Mouse (Mus musculus) yolk sac, embryonic 10.5 days (tissue): ENCODE measurements around the gene Ifng.
"Not testable (repeated sequence)": the region's sequence is repeated elsewhere in the genome, so short reads cannot be mapped to it uniquely, and the experiment has no call there.

ENCODE experiments used
- DNase-seq: peaks from one replicate; pipeline ENCODE4 v3.0.0-alpha.2; 2017; ENCODE audit warnings: low spot score

Ifng gene

DNA sequence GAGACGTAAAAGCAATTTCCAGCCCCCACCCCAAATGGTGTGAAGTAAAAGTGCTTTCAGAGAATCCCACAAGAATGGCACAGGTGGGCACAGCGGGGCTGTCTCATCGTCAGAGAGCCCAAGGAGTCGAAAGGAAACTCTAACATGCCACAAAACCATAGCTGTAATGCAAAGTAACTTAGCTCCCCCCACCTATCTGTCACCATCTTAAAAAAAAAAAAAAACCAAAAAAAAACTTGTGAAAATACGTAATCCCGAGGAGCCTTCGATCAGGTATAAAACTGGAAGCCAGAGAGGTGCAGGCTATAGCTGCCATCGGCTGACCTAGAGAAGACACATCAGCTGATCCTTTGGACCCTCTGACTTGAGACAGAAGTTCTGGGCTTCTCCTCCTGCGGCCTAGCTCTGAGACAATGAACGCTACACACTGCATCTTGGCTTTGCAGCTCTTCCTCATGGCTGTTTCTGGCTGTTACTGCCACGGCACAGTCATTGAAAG, at the start of gene Ifng:
TSS of gene Ifng (plus strand) at position 305 of the 499 bp plus-strand sequence.
- DNase-seq: no peak

- DNase-seq: no peak
Measured at GRCm38 (mm10) chr10:118399917-118400316, 40.9 kb upstream of the Ifng start.

- no peak for DNase-seq
Measured at GRCm38 (mm10) chr10:118406463-118407221, 34.2 kb upstream of the Ifng start.

GRCm38 (mm10) chr10:118411377-118411776, 29.5 kb upstream of the Ifng start:
- no peak for DNase-seq

DNA sequence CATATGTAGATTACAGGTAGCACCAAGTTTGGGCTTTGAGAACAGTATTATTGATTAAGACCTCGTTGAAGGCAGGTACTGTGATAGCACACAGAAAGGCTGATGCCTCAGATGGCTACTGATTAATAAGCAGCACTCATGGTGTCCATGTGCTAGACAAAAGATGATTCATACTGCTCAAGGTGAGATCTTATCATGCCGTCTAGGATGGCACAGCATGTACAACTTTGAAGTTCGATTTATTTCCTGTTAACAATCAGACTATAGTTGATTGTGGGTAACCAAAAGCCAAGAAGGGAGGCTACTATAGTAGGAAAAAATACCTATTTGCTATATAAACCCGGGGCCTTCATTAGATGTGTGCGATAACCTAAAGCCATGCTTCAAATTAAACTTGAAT, 28.1 kb upstream of the Ifng start:
- DNase-seq: no peak

DNA sequence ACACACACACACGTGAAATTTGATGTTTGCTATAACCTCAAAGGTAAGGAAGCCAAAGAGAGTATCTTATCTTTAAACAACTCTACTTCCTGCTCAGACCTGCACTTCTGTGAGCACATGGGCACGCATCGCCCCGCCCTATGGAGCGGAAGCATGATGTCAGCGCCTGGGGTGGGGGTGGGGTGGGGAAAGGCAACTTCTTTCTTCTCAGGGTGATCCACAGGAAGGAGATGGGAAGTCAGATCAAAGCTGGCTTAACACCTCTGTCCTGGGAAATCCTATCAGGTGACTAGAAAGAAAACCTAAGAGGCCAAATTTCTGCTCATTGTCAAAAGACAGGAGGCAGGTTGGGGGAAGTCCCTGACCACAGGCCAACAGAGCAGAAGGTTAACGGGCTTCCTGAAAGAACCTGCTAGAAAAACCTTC, 21.8 kb upstream of the Ifng start:
- no peak for DNase-seq

DNA sequence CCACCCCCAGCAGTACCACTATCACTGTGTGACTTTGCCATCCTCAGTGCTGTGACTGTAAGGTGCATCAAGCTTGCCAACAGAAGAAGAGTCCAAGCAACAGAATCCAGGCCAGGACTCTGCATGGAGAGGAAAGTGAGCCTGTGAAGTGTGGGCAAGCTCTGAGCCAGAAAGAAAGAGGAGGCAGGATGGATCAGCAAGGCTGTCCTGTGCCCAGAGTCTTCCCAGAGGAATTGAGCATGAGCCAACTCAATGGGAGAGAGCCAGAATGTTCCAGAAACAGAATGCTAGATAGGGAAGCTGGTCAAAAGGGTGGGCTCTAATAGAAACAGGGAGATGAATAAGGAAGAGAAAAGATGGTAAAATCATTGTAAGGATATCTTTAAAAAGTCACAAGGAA, 19.9 kb upstream of the Ifng start:
- no peak for DNase-seq

DNA sequence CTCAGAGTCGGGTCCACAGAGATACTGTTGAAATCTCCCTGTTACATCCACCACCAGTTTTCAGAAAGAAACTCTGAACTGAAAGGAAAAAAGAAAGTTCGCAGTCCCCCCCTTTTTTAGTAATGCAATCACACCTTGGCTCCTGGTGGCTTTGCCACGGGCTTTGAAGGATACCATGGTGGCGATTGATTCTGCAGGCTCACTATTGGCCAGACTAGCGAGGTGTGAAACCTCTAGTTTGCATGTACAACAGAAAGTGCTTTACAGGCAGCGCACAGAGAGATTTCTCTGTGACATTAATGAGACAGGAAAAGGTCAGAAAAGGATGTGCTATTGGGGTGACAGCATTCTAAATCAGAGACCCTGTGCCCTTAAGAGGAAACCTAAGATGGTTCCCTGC, 5.3 kb upstream of the Ifng start:
- no peak for DNase-seq

DNA sequence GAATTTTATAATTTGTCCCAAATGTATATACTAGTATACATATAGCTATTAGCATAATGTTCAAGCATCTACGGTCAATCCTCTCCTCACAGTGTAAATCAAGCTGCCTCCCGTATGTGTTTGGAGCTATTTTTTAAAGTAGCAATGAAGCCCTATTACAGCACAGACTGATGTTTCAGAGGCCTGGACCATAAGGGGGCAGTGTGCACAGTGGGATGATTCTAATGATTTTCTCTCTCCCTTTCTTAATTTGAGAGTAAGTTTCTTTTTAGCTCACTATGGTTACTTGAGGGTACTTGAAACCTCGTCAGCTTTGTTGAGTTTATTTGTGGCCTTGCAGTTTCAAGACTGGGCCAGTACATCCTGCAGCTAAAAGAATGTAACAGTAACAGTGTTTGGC, 1.1 kb downstream of the Ifng start:
- no peak for DNase-seq

DNA sequence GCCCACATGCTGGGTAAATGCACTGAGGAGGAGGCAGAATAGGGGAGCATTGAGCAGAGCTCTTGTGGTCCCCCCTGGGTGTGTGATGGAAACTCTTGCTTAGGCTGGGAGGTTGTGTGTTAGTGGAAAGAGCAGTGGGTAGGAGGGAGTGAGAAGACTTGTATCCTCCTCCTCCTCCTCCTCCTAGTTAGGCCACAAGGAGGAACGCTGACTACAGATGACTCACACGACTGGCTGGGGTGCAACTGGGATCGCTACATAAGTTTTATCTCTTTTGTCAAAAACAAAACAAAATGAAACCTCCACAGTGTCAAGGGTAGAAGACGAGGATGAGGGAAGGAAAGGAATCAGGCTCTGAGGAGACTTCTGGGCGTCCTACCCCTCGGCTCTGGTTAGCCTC, 2.2 kb downstream of the Ifng start:
- no peak for DNase-seq

DNA sequence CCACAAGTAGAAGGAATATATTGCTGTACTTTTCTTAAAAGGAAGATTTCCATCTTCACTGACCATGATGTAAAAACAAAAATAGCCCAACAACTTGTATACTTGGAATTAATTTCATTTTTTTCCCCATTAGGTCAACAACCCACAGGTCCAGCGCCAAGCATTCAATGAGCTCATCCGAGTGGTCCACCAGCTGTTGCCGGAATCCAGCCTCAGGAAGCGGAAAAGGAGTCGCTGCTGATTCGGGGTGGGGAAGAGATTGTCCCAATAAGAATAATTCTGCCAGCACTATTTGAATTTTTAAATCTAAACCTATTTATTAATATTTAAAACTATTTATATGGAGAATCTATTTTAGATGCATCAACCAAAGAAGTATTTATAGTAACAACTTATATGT, 4.2 kb downstream of the Ifng start:
- DNase-seq: no peak

GRCm38 (mm10) chr10:118445502-118445901, 4.7 kb downstream of the Ifng start:
- no peak for DNase-seq

DNA sequence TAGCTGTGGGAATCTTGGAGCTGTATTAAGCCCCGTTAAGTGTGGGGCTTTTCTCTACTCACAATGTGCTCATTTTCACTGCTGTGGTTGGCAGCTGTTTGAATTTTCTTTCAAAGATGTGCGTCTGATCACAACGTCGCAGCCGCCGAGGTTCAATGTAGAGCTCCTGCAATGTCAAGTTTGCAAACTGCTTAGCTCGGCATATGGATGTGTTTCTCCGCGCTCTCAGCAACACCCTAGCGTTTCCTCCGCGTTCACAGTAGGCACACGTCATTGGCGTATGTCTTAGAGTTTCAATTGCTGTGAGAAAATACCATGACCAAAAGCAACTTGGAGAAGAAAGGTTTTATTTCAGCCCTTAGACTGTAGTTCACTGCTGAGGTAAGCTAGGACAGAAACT, 5.1 kb downstream of the Ifng start:
- no peak for DNase-seq

DNA sequence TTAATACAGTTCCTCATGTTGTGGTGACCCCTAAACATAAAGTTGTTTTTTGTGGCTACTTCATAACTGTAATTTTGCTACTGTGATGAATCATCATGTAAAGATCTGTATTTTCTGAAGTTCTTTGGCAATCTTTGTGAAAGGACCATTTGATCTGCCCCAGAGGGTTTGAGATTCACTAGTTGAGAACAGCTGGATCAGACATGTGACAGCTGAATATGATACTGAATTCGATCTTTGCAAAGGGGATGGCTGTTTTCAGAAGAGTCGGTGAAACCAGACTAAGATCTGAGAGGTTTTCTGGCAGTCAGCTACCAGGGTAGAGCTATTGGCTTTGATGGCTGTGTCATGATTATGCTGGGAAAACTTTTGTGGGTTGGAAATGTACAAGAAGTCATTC, 10.9 kb downstream of the Ifng start:
- DNase-seq: no peak

- no peak for DNase-seq
Measured at GRCm38 (mm10) chr10:118458729-118459128, 17.9 kb downstream of the Ifng start.

GRCm38 (mm10) chr10:118461126-118461767, 20.4 kb downstream of the Ifng start:
- no peak for DNase-seq

- DNase-seq: no peak
Measured at GRCm38 (mm10) chr10:118466481-118466880, 25.6 kb downstream of the Ifng start.

- DNase-seq: no peak
Measured at GRCm38 (mm10) chr10:118469047-118469446, 28.2 kb downstream of the Ifng start.

- DNase-seq: no peak
Measured at GRCm38 (mm10) chr10:118470296-118470957, 29.6 kb downstream of the Ifng start.

- not testable (repeated sequence) for DNase-seq
Measured at GRCm38 (mm10) chr10:118472846-118473245, 32.0 kb downstream of the Ifng start.

DNA sequence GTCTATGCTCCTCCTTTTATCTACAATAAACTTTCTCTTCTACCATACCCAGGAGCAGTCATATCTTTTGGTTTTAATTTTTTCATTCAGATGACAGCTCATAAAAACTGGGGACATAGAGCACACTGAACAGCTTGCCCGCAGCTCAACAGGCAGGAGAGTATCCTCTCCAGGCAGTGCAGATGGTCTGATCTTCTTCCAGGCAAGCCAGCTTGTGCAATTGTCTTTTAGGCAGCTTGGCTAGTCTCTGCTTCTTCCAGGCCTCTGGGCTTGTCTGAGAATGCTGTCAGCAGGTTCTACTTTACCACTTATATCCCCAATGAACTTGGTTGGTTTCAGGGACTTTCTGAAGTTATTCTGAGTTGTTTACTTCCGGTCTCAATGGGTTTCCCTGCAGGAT, 35.9 kb downstream of the Ifng start:
- no peak for DNase-seq

- DNase-seq: no peak
Measured at GRCm38 (mm10) chr10:118477297-118477696, 36.5 kb downstream of the Ifng start.

DNA sequence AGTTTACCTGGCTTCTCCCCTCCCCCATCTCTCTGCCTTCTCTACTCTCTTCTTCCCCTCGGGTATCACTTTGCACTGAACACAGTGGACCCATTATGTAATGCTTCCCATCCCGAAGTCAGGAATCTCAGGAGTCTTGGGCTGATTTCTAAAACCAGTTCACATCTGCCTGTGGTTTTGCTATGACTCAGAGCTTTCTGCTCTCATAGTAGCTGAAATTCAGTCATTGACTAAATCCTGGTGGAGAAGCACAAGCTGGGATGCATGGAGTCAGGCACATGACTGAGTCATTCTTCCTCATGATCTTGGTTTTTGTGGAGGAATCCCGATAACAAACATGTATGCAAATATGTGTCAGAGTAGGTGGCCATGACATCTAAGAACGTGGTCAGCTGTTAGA, 38.4 kb downstream of the Ifng start:
- no peak for DNase-seq
